Mouse (Mus musculus) heart, postnatal 36 days (tissue): ENCODE measurements at regions not wholly inside any gene's neighbourhood (a gene's known extent, or its start where the extent isn't known, plus 50 kb on each side); places are given as distances from the start of the nearest gene placed in this dataset.

ENCODE experiments used
- DNase-seq, 2 experiments: peaks; one replicate each; pipeline ENCODE4 v3.0.0; 2021 to 2022
- intact Hi-C: fragments of 180-260 bp; cut with DNase I; formaldehyde crosslinking; loops from one replicate; pipeline ENCODE4 v1.15.1; 2025

DNA sequence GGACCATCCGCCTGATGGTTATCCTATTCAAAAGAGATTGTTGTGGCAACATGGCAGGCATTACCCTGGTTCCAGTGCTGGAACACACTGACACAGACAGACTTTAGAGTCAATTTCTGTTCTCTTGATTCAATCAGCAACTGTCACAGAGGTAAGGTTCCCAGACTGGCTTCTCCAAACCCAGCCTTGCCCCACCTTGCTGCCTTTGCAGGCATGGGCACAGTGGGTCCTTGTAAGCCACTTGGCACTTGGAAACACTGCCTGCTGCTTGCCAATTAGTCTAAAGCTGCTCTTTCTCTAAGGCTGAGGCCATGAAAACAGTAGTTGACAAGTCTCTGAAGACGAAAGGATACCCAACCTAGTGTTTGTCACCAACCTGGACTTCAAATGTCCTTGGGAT, 158.7 kb upstream of the Tmtc1 start:
- no peak for DNase-seq
- intact Hi-C loops, result no loop called here

GRCm38 (mm10) chr6:148600934-148601333, 156.7 kb upstream of the Tmtc1 start:
- intact Hi-C loops, result no loop called here
- DNase-seq, result no peak

- DNase-seq, result no peak
- intact Hi-C loops, result no loop called here
These were observed 155.3 kb upstream of the Tmtc1 start for GRCm38 (mm10) chr6:148599473-148599872.

DNA sequence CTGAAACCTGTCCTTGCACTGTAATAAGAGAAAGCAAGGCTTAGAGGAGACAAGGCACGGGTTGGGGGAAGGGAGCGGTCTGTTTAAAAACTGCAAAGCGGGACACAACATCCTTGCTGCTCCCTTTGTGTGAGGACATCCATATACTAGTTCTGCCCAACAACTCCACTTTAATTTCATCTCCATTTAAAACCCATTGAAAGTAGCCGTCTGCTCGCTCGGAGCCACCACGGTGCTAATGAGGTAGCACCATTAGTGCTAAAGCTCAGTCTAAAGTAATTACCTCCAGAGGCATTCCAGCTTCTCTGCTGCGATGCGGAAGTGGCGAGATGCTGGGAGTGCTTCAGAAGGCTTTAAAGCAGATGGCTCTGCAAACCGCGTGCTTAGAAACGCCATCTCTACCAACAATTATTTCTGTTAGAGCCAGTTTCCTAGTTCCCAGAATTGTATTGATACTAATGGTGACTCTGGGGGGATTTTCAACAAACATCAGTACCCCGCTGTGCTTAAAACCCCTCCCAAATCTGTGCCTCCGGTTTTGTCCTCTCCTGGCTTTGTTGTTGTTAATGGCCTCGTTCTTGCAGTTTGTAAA, 154.7 kb upstream of the Tmtc1 start:
- no peak for DNase-seq
- intact Hi-C loops, result no loop called here

- no peak for DNase-seq
- intact Hi-C loops, result no loop called here
These were observed 151.0 kb upstream of the Tmtc1 start for GRCm38 (mm10) chr6:148595009-148595770.

GRCm38 (mm10) chr6:148588971-148589370, 144.8 kb upstream of the Tmtc1 start:
- DNase-seq, result no peak
- intact Hi-C loops, result no loop called here

- intact Hi-C loops, result no loop called here
- no peak for DNase-seq
These were observed 142.5 kb upstream of the Tmtc1 start for GRCm38 (mm10) chr6:148586439-148587321.

DNA sequence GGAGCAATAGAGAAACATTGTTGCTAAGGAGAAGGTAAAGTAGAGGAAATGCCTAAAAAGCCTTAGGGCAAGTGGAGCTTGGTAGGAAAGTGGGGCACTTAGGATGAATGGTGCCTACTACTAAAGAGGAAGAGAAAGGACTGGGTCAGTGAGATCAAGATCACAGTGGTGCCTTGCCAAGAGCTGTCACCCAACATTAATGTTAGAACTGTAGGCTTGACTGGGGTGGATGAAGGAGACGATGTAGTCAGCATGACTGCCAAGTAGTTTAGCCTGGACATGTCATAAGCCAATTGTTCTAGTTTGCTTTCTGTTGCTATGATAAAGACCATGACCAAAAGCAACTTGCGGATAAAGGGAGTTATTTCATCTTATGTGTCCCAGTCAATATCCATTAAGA, 139.9 kb upstream of the Tmtc1 start:
- DNase-seq, result no peak
- intact Hi-C loops, result no loop called here

- no peak for DNase-seq
- intact Hi-C loops, result no loop called here
These were observed 134.1 kb upstream of the Tmtc1 start for GRCm38 (mm10) chr6:148578281-148578680.

DNA sequence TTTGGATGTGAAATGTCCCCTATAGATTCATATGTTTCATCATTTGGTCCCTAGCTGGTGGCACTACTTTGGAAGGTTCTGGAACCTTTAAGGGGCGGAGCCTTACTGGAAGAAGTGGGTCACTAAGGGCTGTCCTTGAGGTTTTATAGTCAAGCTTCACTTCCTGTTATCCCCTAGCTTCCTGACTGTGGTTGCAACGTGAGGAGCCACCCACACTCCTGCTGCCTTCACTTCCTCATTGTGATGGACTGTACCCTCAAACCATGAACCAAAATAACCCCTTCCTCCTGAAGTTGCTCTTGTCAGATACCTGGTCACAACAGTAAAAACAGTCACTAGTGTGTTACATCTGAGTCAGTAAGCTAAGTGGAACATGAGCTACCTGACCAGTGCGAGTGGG, 133.5 kb upstream of the Tmtc1 start:
- DNase-seq, result no peak
- intact Hi-C loops, result no loop called here

DNA sequence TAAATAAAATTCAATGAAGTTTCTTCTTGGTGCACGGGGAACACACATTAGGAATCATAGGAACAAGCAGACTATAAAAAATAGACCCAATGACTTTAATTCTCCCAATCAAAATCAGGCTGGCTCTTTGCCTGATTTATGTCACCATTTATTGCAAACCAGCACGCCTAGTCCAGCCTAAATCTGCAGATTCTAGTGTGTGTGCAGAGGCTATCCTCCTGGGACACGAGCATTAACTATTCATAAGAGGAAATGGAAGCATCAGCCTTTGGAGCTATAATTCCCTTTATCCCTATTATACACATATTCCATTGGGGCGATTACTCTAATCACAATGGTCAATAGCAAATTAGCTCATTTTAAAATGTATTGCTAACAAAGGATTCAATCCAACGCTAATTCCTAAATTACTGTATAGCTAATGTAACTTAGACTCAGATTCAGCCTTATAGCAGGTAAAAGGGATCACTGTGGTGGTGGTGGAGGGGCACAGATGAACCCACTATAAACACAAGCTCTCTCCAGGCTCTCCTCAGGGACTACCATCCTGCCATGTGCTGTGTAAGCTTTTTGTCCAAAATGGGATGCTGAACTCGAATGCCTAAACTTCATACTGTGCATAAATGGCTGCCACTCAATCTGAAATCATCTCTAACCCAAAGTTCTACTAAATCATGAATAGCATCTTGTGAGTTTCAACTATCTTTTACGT, 130.7 kb upstream of the Tmtc1 start:
- intact Hi-C loops, result no loop called here
- no peak for DNase-seq

DNA sequence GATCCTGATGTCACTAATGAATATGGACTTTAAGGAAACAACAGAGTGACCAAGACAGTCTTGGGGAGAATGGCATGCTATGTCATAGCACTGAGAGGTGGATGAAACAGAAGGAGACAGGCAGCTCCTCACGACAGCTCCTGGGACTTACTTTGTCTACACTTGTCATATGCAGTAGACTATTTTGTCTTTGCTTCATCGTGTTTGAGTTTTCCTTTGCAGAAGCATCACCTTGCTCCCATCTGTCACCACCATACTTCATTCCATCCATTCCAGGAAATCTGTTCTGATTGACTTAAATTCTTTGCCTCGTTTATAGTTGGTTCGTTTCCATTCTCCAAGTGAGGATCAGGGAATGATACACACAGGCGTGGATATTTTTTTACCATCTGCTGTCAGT, 128.0 kb upstream of the Tmtc1 start:
- intact Hi-C loops, result no loop called here
- DNase-seq, result no peak

- intact Hi-C loops, result no loop called here
These were observed 127.5 kb upstream of the Tmtc1 start for GRCm38 (mm10) chr6:148571651-148572050.

DNA sequence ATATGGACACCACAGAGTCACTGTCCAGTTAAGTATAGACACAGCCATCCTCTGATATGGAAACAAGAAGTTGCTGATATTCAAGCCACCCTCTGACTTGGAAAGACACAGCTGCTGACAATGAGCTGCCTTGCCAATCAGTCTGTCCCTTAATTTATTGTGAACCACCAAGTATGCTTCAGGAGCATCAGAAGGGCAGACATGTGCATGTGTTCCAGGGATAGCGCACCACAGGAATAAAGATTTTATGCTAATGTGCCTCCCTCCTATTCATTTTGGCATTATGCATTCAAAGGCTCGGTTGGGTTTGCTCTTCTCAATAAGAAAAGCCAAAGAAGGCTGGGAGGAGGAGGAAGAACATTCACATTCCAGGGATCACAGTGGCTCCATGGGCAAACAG, 120.0 kb upstream of the Tmtc1 start:
- intact Hi-C loops, result no loop called here
- DNase-seq, result no peak

More at GRCm38 (mm10) chr6:148571651-148572050, 127.5 kb upstream of the Tmtc1 start:
- no peak for DNase-seq

DNA sequence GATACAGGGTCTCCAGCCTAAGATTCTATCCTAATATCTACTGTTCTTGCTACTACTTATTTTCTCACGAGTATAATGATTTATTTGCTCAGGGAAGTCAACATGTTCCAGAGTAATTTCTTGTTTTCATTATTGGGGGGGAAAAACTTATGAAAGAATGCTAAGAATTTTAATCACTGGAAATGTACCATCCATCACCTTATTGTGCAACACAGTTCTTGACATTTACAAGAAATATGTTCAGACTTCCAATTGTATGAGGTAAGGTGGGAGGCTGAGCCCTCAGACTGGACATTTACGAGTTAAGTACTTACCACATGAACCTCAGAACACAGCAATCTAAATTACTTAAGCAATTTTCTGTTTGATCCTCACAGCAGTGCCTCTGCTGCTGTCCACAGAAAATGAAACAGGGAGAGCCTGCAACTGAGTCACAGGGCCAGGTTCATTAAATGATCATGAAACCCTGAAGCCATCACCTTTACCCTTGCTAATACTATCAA, 118.1 kb upstream of the Tmtc1 start:
- DNase-seq, result no peak
- intact Hi-C loops, result no loop called here

DNA sequence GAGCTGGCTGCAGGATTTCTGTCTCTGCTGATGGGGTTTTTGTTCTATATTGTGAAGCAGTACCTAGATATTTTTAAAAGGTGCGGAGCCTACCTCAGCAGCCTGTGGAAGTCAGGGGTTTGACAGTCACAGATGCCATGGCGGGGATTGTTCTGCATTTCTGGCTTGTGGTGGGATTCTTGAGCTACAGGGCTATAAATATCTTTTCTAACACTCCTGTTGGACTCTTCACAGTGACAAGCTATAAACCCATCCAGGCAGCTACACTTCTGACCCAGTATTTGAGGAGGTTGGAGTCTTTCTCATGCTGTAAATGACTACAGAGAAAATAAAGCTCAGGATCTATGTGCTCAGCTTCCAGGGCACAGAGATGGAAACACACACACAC, 112.3 kb upstream of the Tmtc1 start:
- no peak for DNase-seq
- intact Hi-C loops, result no loop called here

- no peak for DNase-seq
- intact Hi-C loops, result no loop called here
These were observed 111.7 kb upstream of the Tmtc1 start for GRCm38 (mm10) chr6:148555651-148556483.

DNA sequence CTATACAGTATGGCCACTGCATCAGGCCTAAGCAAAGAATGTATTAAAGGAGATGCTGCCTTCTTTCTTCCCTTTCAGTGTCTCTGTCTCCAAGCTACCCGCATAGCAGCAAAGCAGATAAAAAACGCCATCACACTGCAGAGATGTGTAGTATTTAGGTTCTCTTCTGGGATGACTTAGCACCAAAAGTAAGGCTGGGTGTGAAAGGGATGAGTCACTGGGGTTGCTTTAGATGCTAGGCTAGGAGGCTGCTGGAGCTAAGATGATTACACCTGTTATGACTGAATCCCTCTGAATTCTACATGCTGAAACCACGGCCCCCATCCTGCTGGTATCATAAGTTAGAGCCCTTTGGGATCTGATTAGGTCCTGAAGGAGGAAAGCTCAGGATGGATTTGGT, 110.3 kb upstream of the Tmtc1 start:
- no peak for DNase-seq
- intact Hi-C loops, result loop anchor here (5.0 kb wide), 1 partner anchor 112 kb away; the partner anchor contains the start of gene Tmtc1

- no peak for DNase-seq
- intact Hi-C loops, result loop anchor here (5.0 kb wide), 1 partner anchor 111 kb away; the partner anchor contains the start of gene Tmtc1
These were observed 109.4 kb upstream of the Tmtc1 start for GRCm38 (mm10) chr6:148553616-148554015.

DNA sequence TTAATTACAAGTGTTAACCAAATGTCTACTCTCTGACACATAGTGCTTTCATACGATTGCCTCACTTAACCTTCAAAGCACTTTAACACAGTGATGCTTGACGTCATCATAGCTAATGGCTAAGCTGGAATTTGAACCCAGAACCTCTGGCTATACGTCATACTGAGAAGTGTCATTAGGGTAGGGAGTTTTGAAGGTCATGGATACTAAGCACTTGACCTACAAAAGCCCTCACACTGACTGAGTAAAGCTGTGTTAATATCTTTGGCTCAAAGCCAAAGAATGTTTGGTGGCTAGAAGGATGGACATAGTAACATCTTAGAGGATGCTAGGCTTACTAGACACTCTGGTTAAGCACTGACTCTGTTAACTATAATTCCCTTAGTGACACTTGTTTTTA, 106.9 kb upstream of the Tmtc1 start:
- intact Hi-C loops, result loop anchor here (5.0 kb wide), 1 partner anchor 109 kb away; the partner anchor contains the start of gene Tmtc1
- DNase-seq, result no peak
